Mouse (Mus musculus) stomach, postnatal 0 days (tissue): Measurements from ENCODE around the gene Ndufs3. TPM values are rescaled to one million over a fixed set of nuclear protein-coding genes. Genes with fewer than 3 reads are reported as not detected.

ENCODE experiments used
- ATAC-seq: fragments of 200-750 bp; cut with Nextera tagmentation; 2 replicates; pipeline ENCODE4 v1.8.0; 2017; ENCODE audit not compliant: low FRiP score, low TSS enrichment
- DNase-seq: peaks from one replicate; pipeline ENCODE4 v3.0.0-alpha.2; 2016; ENCODE audit warnings: low spot score
- H3K27ac ChIP-seq: fragments of 300-500 bp; sonication (generic); replicated peaks from 2 replicates; pipeline ENCODE4 v1.5.1; 2014; ENCODE audit warnings: mild to moderate bottlenecking, control low read depth
- H3K27me3 ChIP-seq: fragments of 300-500 bp; sonication (generic); 2 replicates; pipeline ENCODE4 v1.6.1; 2014; ENCODE audit warnings: low read length; ENCODE audit not compliant: control insufficient read depth, insufficient read depth
- H3K36me3 ChIP-seq: fragments of 300-500 bp; sonication (generic); 2 replicates; pipeline ENCODE4 v1.6.1; 2014; ENCODE audit warnings: low read length, mixed read lengths; ENCODE audit not compliant: control insufficient read depth, insufficient read depth
- H3K4me1 ChIP-seq: fragments of 300-500 bp; sonication (generic); replicated peaks from 2 replicates; pipeline ENCODE4 v1.6.1; 2014; ENCODE audit warnings: antibody characterized with exemption; ENCODE audit not compliant: control insufficient read depth, insufficient read depth
- H3K4me2 ChIP-seq: fragments of 300-500 bp; sonication (generic); replicated peaks from 2 replicates; pipeline ENCODE4 v1.6.1; 2014; ENCODE audit warnings: low read depth, mild to moderate bottlenecking, control low read depth, moderate library complexity
- H3K4me3 ChIP-seq: fragments of 300-500 bp; sonication (generic); 2 replicates; pipeline ENCODE4 v1.5.1; 2014; ENCODE audit warnings: low read depth, low read length, control low read depth
- H3K9ac ChIP-seq: fragments of 300-500 bp; sonication (generic); 2 replicates; pipeline ENCODE4 v1.6.1; 2014; ENCODE audit warnings: mild to moderate bottlenecking, low read length, control low read depth, mixed read lengths
- H3K9me3 ChIP-seq: fragments of 300-500 bp; sonication (generic); 2 replicates; pipeline ENCODE4 v1.6.1; 2016; ENCODE audit warnings: low read length; ENCODE audit not compliant: control insufficient read depth
- CTCF ChIP-seq: IDR thresholded peaks from 2 replicates; pipeline ENCODE4 v1.5.1; 2016; ENCODE audit warnings: antibody characterized with exemption, low read depth, mild to moderate bottlenecking, moderate library complexity
- EP300 ChIP-seq: optimal IDR thresholded peaks from 2 replicates; pipeline ENCODE3; 2016; ENCODE audit warnings: antibody characterized with exemption
- WGBS: fragments of 180-500 bp; shearing (Covaris S2); extraction: QIAGEN DNeasy Blood & Tissue Kit; methylation state at CpG from one replicate; pipeline ENCODE4 v1.1.7; 2014; 5-methylcytosine and 5-hydroxymethylcytosine counted together
- polyA plus RNA-seq: library from polyadenylated mRNA; unstranded; fragments of >200 nt; fragmentation: Nextera tagmentation; extraction: Ambion mirVana; gene quantifications from 2 replicates; pipeline ENCODE4 v1.2.1, GENCODE M21; 2015

Ndufs3 gene
- 224 and 230 TPM in 2 replicates for polyA plus RNA-seq

DNA sequence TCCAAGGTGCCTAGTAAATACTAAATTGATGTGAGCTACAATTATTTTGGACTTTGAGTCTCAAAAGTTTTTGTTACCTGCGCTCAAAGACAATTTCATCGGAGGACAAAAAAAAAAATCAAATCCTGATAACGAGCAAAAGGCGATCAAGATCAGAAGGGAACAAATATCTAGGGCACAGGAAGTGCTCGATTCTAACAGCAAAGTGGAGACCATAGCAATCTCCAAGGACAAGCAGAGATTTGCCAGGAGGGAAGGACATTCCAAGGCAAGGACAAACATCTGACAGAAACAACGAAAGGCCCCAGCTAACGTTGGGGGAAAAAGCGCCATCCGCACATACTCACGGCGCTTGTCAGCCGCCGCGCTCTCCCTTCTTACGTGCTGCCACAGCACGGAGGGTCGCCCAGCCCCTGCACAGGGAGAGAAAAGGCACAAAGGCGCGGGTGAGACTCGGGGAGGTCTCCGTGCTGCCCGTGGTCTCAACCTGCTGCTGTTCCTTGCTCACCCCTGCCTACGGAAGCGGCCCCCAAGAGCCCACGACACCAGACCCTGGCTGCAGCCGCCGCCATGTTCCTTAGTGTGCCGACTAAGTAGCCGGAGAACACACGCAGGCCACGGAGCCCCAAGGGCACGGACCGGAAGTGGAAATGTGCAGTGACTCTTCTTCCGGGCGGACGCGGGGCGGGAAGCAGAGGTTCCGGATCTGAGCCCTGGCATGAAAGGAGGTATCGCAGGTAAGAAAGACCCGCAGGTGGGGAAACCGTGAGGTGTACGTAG is at the start of gene Ndufs3, which contains the start of gene Kbtbd4:
Gene Ndufs3, minus strand, starts transcription at position 752 of the 780 bp plus-strand sequence.
Gene Kbtbd4, plus strand, starts transcription at position 665 of the 780 bp plus-strand sequence.
- under 1% methylated on average over 43 of the region's 43 CpGs for WGBS

DNA sequence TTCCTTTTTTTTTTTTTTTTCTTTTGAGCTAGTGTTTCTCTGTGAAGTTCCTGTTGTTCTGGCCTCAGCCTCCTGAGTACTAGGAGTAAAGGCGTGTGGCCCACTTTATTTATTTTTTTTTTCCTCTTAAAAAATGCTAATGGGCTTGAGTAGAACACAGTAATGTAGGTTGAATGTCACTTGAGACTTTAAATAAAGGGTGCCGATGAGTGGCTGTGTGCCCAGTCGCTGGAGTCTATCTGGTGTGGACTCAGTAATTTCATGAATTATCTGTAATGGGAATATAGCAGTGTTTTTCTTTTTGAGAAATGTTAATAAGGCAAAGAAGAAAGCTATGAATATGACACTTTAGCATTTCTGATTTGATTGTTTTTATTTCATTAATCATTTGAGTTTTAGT is 48.8 kb upstream of the Ndufs3 start:
- DNase-seq (no peak), ATAC-seq (no peak)
- H3K9ac ChIP-seq = no peak overlapping the region
- WGBS = 53% methylated on average over 3 of the region's 3 CpGs
- H3K27me3 ChIP-seq = no peaks in the 10 kb centered on the region
- no peak overlapping the region for H3K27ac ChIP-seq
- H3K4me2 ChIP-seq = no peak overlapping the region
- H3K9me3 ChIP-seq = no peaks in the 10 kb centered on the region
- no peak overlapping the region for H3K4me3 ChIP-seq
- no peaks in the 10 kb centered on the region for H3K4me1 ChIP-seq
- no peaks in the 10 kb centered on the region for H3K36me3 ChIP-seq
- TF ChIP-seq EP300 = no peak
- no peak for TF ChIP-seq CTCF

More for the DNA sequence above, at the start of gene Ndufs3, which contains the start of gene Kbtbd4:
- DNase-seq (peak; percentile 91), ATAC-seq (peak; percentile 93)
- H3K36me3 ChIP-seq = peaks cover 13% of the 10 kb centered on the region; the same call in 1 of the 2 replicates
- no peaks in the 10 kb centered on the region for H3K9me3 ChIP-seq
- H3K4me2 ChIP-seq = peak within 1 kb of the TSS; percentile 61
- peak within 1 kb of the TSS; percentile 89 for H3K4me3 ChIP-seq
- H3K4me1 ChIP-seq = no peaks in the 10 kb centered on the region; the same call in 1 of the 2 replicates
- H3K27me3 ChIP-seq = no peaks in the 10 kb centered on the region
- peak within 1 kb of the TSS; percentile 95 for H3K9ac ChIP-seq
- TF ChIP-seq CTCF (peak; percentile 3; the same call in 1 of the 2 replicates), EP300 (no peak)
- peak within 1 kb of the TSS; percentile 93 for H3K27ac ChIP-seq

DNA sequence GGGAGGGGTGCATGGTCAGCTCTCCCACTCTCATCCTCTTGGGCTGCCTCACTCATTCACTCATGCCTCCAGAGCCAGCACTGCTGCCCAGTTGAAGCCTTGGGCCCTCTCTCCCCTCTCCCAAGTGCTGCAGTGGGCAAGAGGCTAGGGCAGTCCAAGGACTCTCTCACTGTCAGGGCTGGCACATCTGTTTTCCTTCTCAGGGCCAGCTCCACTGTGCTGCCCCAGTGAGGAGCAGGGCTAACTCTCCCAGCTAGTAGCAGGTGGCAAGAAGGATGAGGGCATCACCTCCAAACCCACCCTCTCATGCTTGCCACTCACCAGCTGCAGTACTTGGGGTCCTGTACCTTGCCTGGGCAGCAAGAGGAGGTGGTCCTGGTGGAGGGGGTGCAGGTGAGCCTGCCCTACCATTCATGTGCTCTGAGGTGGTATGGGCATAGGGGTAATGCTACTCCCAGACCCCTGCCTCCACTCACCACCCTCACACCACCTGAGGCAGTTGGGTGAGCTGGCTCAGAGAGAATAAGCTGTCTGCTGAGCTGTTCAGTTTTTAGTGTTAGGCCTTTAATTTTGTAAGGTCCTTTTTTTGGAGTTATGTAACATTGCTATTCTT is 46.1 kb upstream of the Ndufs3 start:
- Histone ChIP-seq H3K9ac (no peak overlapping the region), H3K4me2 (no peak overlapping the region), H3K4me3 (no peak overlapping the region), H3K9me3 (no peaks in the 10 kb centered on the region), H3K4me1 (no peaks in the 10 kb centered on the region), H3K27ac (no peak overlapping the region), H3K27me3 (no peaks in the 10 kb centered on the region), H3K36me3 (no peaks in the 10 kb centered on the region)
- DNase-seq (no peak), ATAC-seq (peak; percentile 45; the same call in 1 of the 2 replicates)
- TF ChIP-seq CTCF (no peak), EP300 (no peak)

DNA sequence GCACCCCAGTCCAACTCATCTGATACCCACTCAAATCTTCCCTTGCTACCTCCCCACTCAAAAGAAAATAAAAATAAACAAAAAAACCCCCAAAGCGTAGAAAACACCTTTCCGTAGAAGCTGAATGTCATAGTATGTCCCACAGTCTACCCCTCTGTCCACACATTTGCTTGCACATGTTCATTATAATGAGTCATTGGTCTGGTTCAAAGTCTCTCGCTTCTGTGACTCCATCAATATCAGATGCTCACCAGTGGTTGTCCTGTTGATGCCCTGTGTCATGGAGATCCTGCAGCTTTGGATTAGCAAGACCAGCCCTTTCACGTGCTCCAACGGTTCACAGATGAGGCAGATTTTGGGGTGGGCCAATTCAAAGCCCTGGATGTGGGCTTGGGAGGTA is 45.5 kb upstream of the Ndufs3 start:
- Histone ChIP-seq H3K27me3 (no peaks in the 10 kb centered on the region), H3K4me3 (no peak overlapping the region), H3K27ac (no peak overlapping the region), H3K4me1 (no peaks in the 10 kb centered on the region), H3K9me3 (no peaks in the 10 kb centered on the region), H3K4me2 (no peak overlapping the region), H3K36me3 (no peaks in the 10 kb centered on the region), H3K9ac (no peak overlapping the region)
- DNase-seq = no peak
- no peak for TF ChIP-seq EP300
- TF ChIP-seq CTCF = no peak
- WGBS = 84% methylated on average over 5 of the region's 5 CpGs
- ATAC-seq = peak; percentile 40; the same call in 1 of the 2 replicates

GRCm38 (mm10) chr2:90941744-90942143 is 37.1 kb upstream of the Ndufs3 start:
- Histone ChIP-seq H3K4me1 (peaks cover 5% of the 10 kb centered on the region; the same call in 1 of the 2 replicates), H3K36me3 (no peaks in the 10 kb centered on the region), H3K27ac (no peak overlapping the region), H3K4me2 (peak overlapping the region; percentile 84), H3K27me3 (no peaks in the 10 kb centered on the region), H3K9ac (no peak overlapping the region), H3K4me3 (peak overlapping the region; percentile 99; the same call in 1 of the 2 replicates), H3K9me3 (no peaks in the 10 kb centered on the region)
- 44% methylated on average over 2 of the region's 2 CpGs for WGBS
- DNase-seq (no peak), ATAC-seq (no peak)
- no peak for TF ChIP-seq EP300
- no peak for TF ChIP-seq CTCF
